Mouse (Mus musculus) lung, postnatal 0 days (tissue): ENCODE data around the gene Cry1.

ENCODE experiments used
- CTCF ChIP-seq: IDR thresholded peaks from 2 replicates; pipeline ENCODE4 v1.5.1; 2016; ENCODE audit warnings: antibody characterized with exemption, mild to moderate bottlenecking
- EP300 ChIP-seq: IDR thresholded peaks from 2 replicates; pipeline ENCODE4 v1.6.1; 2016; ENCODE audit warnings: antibody characterized with exemption, mild to moderate bottlenecking, control low read depth

DNA sequence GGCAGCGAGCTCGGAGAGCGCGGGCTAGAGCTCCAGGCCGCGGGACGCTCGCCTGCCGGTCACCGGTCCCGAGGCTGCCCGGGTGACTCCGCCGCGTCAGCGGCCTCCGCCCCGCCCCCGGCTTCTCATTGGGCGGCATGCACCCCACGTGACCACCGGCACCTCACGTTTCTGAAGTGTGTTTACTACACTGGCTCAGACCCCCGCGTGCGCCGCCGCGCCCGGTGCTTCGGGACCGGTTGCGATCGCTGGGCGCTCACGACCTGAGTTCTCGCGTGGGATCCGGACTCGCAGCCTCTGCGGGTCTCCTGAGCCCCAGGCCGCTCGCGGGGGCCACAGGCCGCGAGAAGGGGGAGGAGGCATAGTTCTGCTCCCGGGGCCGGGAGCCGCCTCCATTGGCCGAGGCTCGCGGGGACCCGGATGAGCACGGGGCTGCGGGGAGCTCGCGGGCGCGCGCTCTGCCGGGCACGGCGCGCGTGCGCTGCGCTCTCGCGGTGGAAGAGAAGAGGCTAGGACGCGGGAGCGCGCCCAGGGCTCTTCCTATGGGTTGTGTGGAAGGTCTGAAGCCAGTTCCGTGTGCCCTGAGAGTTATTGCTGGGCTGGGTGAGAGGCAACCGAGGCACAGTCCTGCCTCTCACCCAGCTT is at the start of gene Cry1:
- TF ChIP-seq CTCF = no peak
- no peak for TF ChIP-seq EP300
